Mouse (Mus musculus): ENCODE data around the gene Nsf. TPM values are rescaled to one million over a fixed set of nuclear protein-coding genes. Genes with fewer than 3 reads are reported as not detected.

Nsf gene
- total and polyA plus RNA-seq, 3 experiments = 37.9 to 40.2 TPM; not detected in 1

DNA sequence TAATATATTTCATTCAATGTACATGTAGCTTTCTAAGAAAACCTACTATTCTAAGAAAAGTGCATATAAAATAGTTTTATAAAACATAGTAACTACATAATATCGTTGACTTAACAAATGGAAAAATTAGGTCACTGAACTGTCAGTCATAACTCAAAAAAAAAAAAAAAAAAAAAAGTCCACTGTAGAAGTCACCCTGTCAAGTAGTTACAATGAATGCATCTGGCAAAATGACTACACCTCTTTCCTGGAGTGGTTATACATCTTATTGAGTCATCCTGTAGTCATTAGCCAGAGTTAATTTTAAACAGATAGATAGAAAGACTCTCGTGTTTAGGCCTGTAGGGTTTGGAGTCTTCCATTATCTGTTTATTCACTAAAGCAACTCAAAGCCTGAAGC lies 114.9 kb downstream of the Nsf start:
- H3K36me3 ChIP-seq (ENCODE audit: control insufficient read depth in 1 of 2, insufficient read depth in 2 of 2, low read length in 2 of 2) = peaks cover 0 to 2% of the 10 kb centered on the region in 2 experiments; a peak in 2 of 4 replicates

DNA sequence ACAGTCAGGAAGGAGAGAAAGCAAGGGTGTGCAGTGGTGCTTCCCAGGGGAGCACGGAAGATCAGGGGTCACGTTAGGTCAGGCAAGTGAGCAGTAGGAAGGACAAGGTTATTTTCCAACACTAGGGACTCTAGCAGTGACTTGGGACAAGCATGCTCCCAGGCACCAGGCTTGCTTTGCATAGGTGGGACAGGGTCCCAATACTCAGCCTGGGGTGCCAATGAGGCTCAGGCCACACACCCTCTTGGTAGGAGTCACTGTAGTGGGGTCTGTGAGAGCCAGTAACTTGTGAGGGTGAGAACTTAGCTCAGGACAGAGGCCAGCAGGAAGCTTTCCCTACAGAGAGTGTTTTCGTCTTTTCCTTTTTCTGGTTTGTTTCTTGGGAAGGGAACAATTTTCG lies 121.5 kb downstream of the Nsf start:
- Histone ChIP-seq H3K4me1 (ENCODE audit: control insufficient read depth in 1 of 2, insufficient read depth in 2 of 2, low read length in 2 of 2) (no peaks in the 10 kb centered on the region), H3K27ac (ENCODE audit: control insufficient read depth, low read depth, low read length) (no peak overlapping the region), H3K9me3 (replicated peaks; ENCODE audit: insufficient read depth, low read length) (no peaks in the 10 kb centered on the region), H3K79me2 (ENCODE audit: control insufficient read depth, insufficient read depth, low read length, poor library complexity) (no peaks in the 10 kb centered on the region), H3K36me3 (ENCODE audit: control insufficient read depth in 1 of 2, insufficient read depth in 2 of 2, low read length in 2 of 2) (no peaks in the 10 kb centered on the region), H3K4me3 (ENCODE audit: control insufficient read depth in 1 of 2, insufficient read depth in 1 of 2, low read depth in 2 of 2, low read length in 2 of 2) (no peak overlapping the region), H3K9ac (ENCODE audit: control insufficient read depth, low read depth, low read length, poor library complexity, severe bottlenecking) (no peak overlapping the region), H3K27me3 (ENCODE audit: control insufficient read depth in 1 of 2, insufficient read depth in 2 of 2, low read length in 2 of 2) (no peaks in the 10 kb centered on the region)
- no peak for DNase-seq (ENCODE audit: low read depth, low spot score)
- TF ChIP-seq USF2 (IDR thresholded peaks at IDR 0.05; ENCODE audit: borderline replicate concordance in 1 of 2, insufficient read depth in 1 of 2, low read depth in 1 of 2, low read length in 2 of 2) = no peak

More for the DNA sequence above, 114.9 kb downstream of the Nsf start:
- H3K9ac ChIP-seq (ENCODE audit: control insufficient read depth, low read depth, low read length, poor library complexity, severe bottlenecking) = no peak overlapping the region
- no peaks in the 10 kb centered on the region for H3K27me3 ChIP-seq (ENCODE audit: control insufficient read depth in 1 of 2, insufficient read depth in 2 of 2, low read length in 2 of 2)
- H3K4me3 ChIP-seq (ENCODE audit: control insufficient read depth in 1 of 2, insufficient read depth in 1 of 2, low read depth in 2 of 2, low read length in 2 of 2) = no peak overlapping the region
- no peak for DNase-seq (ENCODE audit: low read depth, low spot score)
- no peaks in the 10 kb centered on the region for H3K4me1 ChIP-seq (ENCODE audit: control insufficient read depth in 1 of 2, insufficient read depth in 2 of 2, low read length in 2 of 2)
- no peaks in the 10 kb centered on the region for H3K9me3 ChIP-seq (replicated peaks; ENCODE audit: insufficient read depth, low read length)
- TF ChIP-seq ZNF384 (IDR thresholded peaks at IDR 0.05; ENCODE audit: low read depth, low read length) = peak; percentile 54
- no peak for TF ChIP-seq USF1 (IDR thresholded peaks at IDR 0.05; ENCODE audit: low read depth, low read length)
- no peak for TF ChIP-seq RAD21 (IDR thresholded peaks at IDR 0.05; ENCODE audit: low read depth, low read length)
- no peak for TF ChIP-seq MYC (IDR thresholded peaks at IDR 0.05; ENCODE audit: low read depth, low read length)
- no peak for TF ChIP-seq MAX (IDR thresholded peaks at IDR 0.05; ENCODE audit: low read length)
- no peak for TF ChIP-seq BHLHE40 (IDR thresholded peaks at IDR 0.05; ENCODE audit: borderline replicate concordance, low read depth, low read length)
- no peak for TF ChIP-seq TBP (IDR thresholded peaks at IDR 0.05; ENCODE audit: low read depth, low read length)
- TF ChIP-seq MEF2A (IDR thresholded peaks at IDR 0.05; ENCODE audit: extremely low read depth, insufficient replicate concordance, low read depth, low read length, poor library complexity, severe bottlenecking) = no peak
- no peak for TF ChIP-seq POLR2AphosphoS5 (IDR thresholded peaks at IDR 0.05; ENCODE audit: borderline replicate concordance, low read depth, low read length)
- no peak overlapping the region for H3K27ac ChIP-seq (ENCODE audit: control insufficient read depth, low read depth, low read length)
- H3K79me2 ChIP-seq (ENCODE audit: control insufficient read depth, insufficient read depth, low read length, poor library complexity) = no peaks in the 10 kb centered on the region

DNA sequence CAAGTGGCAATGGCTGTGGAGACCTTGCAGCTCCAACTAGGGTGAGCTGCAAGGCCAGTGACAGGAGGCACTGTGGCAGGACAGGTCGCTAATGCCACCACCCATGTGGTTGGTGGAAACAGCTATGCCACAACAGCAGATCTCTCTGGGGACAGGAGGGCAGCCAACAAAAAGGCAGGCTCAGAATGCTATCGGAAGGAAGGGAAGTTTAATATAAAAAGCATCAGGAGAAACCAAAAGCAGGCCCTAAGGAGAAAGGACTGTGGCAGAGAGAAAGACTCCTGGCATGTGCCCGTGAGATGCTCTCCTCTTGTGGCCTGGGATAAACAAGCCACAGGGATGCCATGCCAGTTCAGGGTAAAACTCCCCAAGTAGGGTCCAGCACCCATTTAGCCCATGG lies 122.1 kb downstream of the Nsf start:
- H3K36me3 ChIP-seq (ENCODE audit: control insufficient read depth in 1 of 2, insufficient read depth in 2 of 2, low read length in 2 of 2) = no peaks in the 10 kb centered on the region
- no peaks in the 10 kb centered on the region for H3K4me1 ChIP-seq (ENCODE audit: control insufficient read depth in 1 of 2, insufficient read depth in 2 of 2, low read length in 2 of 2)
- no peak for TF ChIP-seq KAT2A (conservative IDR thresholded peaks at IDR 0.05; ENCODE audit: low read depth, low read length)
- TF ChIP-seq MEF2A (IDR thresholded peaks at IDR 0.05; ENCODE audit: extremely low read depth, insufficient replicate concordance, low read depth, low read length, poor library complexity, severe bottlenecking) = no peak
- no peak for TF ChIP-seq UBTF (IDR thresholded peaks at IDR 0.05; ENCODE audit: borderline replicate concordance, insufficient read depth, low read depth, low read length)
- no peak for TF ChIP-seq TCF12 (IDR thresholded peaks at IDR 0.05; ENCODE audit: low read depth, low read length)
- no peak for TF ChIP-seq POLR2AphosphoS2 (IDR thresholded peaks at IDR 0.05; ENCODE audit: low read length)
- no peak for TF ChIP-seq NELFE (IDR thresholded peaks at IDR 0.05; ENCODE audit: low read depth, low read length)
- no peak for TF ChIP-seq POLR2A (IDR thresholded peaks at IDR 0.05; ENCODE audit: control insufficient read depth in 1 of 2, insufficient read depth in 1 of 2, low read depth in 1 of 2, low read length in 2 of 2, poor library complexity in 1 of 2)
- no peaks in the 10 kb centered on the region for H3K9me3 ChIP-seq (replicated peaks; ENCODE audit: insufficient read depth, low read length)
- no peak overlapping the region for H3K4me3 ChIP-seq (ENCODE audit: control insufficient read depth in 1 of 2, insufficient read depth in 1 of 2, low read depth in 2 of 2, low read length in 2 of 2)
- no peak overlapping the region for H3K9ac ChIP-seq (ENCODE audit: control insufficient read depth, low read depth, low read length, poor library complexity, severe bottlenecking)
- no peak overlapping the region for H3K27ac ChIP-seq (ENCODE audit: control insufficient read depth, low read depth, low read length)
- H3K79me2 ChIP-seq (ENCODE audit: control insufficient read depth, insufficient read depth, low read length, poor library complexity) = no peaks in the 10 kb centered on the region
- no peaks in the 10 kb centered on the region for H3K27me3 ChIP-seq (ENCODE audit: control insufficient read depth in 1 of 2, insufficient read depth in 2 of 2, low read length in 2 of 2)
- DNase-seq (ENCODE audit: low read depth, low spot score) = no peak
